Mouse (Mus musculus): Measurements from ENCODE around the gene Hbs1l.
"Not testable (repeated sequence)": the region's sequence is repeated elsewhere in the genome, so short reads cannot be mapped to it uniquely, and the experiment has no call there.

Gene Hbs1l

GRCm38 (mm10) chr10:21359086-21359485, 63.3 kb downstream of the Hbs1l start:
- DNase-seq (ENCODE audit: low spot score), result no peak

- no peak for DNase-seq (ENCODE audit: low spot score)
Measured at GRCm38 (mm10) chr10:21361871-21362270, 66.1 kb downstream of the Hbs1l start.

- DNase-seq (ENCODE audit: low spot score), result no peak
Measured at GRCm38 (mm10) chr10:21363297-21363696, 67.5 kb downstream of the Hbs1l start.

- DNase-seq (ENCODE audit: low spot score), result no peak
Measured at GRCm38 (mm10) chr10:21364946-21365345, 69.2 kb downstream of the Hbs1l start.

DNA sequence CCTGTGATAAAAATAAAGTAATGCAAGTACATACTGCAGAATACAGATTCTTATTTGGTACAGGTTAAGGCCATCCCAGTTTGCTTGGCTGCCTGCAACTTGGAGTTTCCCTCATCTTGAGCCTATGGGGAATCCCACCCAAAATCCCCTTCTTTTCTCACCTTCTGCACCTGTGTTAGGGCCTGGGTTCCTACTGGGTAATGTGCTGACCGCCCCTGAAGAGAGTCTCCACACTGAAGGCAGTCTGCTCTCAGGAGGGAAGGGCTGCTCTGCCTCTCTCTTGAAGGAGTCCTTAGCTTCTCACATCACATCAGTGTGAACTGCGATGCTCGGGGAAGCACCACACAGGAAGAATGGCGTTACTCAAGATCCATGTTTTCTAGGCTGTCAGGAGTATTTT, 70.1 kb downstream of the Hbs1l start:
- DNase-seq (ENCODE audit: low spot score), result no peak

DNA sequence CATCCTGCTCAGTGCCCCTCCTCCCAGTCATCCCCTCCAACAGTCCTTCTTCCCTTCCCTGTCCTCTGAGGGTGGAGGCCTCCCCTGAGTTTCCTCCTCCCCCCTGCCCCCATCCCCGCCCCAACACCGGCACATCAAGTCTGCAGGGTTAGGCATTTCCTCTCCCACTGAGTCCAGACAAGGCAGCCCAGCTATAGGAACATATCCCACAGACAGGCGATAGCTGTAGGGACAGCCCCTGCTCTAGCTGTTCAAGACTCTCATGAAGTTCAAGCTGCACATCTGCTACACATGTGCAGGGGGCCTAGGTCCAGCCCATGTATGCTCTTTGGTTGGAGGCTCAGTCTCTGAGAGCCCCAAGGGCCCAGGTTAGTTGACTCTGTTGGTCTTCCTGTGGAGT, 70.7 kb downstream of the Hbs1l start:
- no peak for DNase-seq (ENCODE audit: low spot score)

GRCm38 (mm10) chr10:21367481-21367880, 71.7 kb downstream of the Hbs1l start:
- no peak for DNase-seq (ENCODE audit: low spot score)

GRCm38 (mm10) chr10:21369586-21369985, 73.8 kb downstream of the Hbs1l start:
- no peak for DNase-seq (ENCODE audit: low spot score)

DNA sequence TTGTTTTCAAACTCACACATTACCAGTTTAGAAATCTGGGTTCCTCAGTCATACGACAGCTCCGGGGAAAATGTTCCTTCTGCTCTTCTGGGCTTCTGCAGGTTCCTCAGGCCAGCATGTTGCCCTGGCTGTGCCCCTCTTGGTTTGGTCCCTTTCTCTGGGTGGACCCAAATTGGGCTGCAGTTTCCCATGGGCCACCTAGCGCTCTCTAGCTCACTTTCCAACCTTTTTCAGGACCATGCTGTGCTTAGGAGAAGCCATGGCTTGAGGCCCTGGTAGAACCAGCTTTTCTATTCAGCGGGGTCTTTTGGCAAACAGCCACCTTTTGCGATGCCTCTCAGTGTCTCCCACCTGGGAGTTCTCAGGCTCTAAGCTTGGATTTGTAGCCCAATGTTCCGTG, 76.5 kb downstream of the Hbs1l start:
- DNase-seq (ENCODE audit: low spot score), result no peak

GRCm38 (mm10) chr10:21376682-21377473, 81.1 kb downstream of the Hbs1l start, which contains the start of gene Aldh8a1:
TSS of gene Aldh8a1 (plus strand) at chr10:21377291.
- no peak for DNase-seq (ENCODE audit: low spot score)

GRCm38 (mm10) chr10:21378196-21378944, 82.6 kb downstream of the Hbs1l start:
- DNase-seq (ENCODE audit: low spot score), result peak; percentile 46

- DNase-seq (ENCODE audit: low spot score), result peak; percentile 73
Measured at GRCm38 (mm10) chr10:21382914-21383313, 87.1 kb downstream of the Hbs1l start.

GRCm38 (mm10) chr10:21385111-21385663, 89.4 kb downstream of the Hbs1l start:
- DNase-seq (ENCODE audit: low spot score), result no peak

DNA sequence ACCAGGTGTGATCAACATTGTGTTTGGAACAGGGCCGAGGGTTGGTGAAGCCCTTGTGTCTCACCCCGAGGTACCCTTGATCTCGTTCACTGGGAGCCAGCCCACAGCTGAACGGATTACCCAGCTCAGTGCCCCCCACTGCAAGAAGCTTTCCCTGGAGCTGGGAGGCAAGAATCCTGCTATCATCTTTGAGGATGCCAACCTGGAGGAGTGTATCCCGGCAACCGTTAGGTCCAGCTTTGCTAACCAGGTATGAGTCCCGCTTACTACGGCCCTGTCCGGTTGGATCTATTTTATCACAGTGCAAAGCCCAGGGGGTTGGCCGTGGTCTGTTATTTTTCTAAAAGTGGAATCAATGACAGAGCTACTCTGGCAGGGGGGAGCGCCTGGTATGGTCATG, 93.3 kb downstream of the Hbs1l start:
- DNase-seq (ENCODE audit: low spot score), result no peak

DNA sequence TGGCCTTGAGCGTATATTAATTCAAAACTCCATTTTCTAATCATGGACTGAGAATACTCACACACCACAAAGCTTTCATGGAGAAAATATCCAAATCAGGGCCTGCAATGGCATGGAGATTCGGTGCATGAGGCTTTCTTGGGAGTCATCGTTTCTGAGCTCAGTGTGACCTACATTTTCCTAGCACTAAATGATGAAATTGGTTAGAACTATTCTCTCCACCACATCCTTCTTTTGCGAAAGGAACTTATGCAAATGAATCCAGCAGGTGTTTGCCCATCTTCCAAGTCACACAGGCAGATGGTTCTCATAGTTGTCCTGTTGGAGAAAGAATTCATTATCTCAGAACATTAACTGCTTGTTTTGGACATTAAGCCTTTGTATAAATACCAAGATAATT, 94.7 kb downstream of the Hbs1l start:
- no peak for DNase-seq (ENCODE audit: low spot score)

GRCm38 (mm10) chr10:21391286-21391685, 95.5 kb downstream of the Hbs1l start:
- DNase-seq (ENCODE audit: low spot score), result no peak

DNA sequence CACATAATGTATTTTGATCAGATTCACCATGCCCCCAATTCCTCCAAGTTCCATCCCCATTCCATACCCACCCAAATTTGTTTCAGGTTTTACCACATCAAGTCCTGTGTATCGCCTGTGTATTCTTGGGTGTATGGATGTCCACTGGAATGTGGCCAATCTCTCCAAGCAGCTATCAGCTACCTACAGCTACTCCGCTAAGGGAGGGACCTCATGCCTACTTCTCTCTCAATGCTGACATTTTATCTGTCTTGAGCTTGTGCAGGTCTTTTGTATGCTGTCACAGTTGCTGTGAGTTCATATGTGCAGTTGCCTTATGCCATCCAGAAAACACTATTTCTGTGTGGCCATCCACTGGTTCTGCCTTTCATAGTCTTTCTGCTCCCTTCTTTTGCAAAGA, 97.6 kb downstream of the Hbs1l start:
- no peak for DNase-seq (ENCODE audit: low spot score)

- no peak for DNase-seq (ENCODE audit: low spot score)
Measured at GRCm38 (mm10) chr10:21395426-21396139, 99.8 kb downstream of the Hbs1l start.

- DNase-seq (ENCODE audit: low spot score), result not testable (repeated sequence)
Measured at GRCm38 (mm10) chr10:21398873-21399425, 103.2 kb downstream of the Hbs1l start.

DNA sequence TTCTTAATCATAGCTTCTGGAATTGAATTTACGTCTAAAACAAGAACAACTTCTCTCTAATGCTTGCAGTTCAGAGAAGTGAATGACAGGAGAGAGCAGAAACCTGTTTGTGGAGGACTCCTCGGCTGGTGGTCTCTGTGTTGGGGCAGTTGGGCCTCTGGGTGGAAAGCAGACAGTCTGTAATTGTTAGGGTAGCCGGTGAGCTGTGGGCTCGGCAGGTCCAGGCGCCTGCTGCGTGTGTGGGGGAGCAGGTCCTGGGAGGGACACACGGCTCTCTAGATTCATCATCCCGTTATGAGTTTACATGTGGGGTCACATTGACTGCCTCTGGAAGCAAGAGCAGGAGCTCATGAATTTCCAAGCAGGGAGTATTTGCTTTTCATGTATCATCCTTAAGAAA, 103.8 kb downstream of the Hbs1l start:
- no peak for DNase-seq (ENCODE audit: low spot score)

DNA sequence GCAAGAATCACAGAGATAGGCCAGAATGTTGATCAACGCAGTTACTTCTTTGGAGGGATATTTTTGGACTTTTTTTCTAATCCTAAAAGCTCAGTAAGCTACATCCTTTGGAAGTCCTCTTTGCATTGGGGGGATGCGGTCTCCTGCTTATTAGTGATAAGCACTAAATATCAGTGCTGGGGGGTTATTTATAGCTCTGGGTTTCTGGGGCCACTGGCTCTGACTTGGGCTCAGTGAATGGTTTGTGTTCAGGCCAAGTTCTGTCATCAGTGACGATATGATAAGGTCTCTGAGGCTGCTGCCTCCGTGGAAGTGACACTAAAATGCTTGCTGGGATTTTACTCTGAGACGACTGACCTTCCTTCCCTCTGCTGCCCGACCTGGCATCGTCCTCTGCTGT, 104.3 kb downstream of the Hbs1l start:
- DNase-seq (ENCODE audit: low spot score), result no peak

DNA sequence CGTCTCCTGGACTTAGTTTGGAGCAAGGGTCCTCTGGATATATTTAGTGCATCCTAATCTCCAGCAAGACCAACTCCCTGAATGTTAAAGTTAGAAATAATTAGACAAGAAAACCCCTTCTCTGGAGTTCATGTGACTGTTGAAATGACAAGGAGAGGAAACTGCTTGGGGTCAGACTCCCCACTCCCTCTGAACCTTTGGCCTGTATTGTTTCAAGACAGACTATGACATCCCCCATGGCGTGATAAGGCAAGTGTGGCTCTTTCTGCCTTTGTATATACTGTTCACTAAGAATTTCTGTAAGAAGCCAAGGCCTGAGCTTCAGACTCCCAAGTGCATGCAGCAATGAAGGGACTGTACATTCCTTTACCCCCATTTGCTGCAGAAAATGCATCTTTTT, 104.7 kb downstream of the Hbs1l start:
- no peak for DNase-seq (ENCODE audit: low spot score)

Data from embryo, embryonic 10 days (tissue).